Mouse (Mus musculus) ovary, adult 18-20 months (tissue): ENCODE data around the gene Itk.

Source experiments
- DNase-seq: peaks from one replicate; pipeline ENCODE4 v3.0.0; 2022; ENCODE audit warnings: low spot score, mixed read lengths

Itk gene

GRCm38 (mm10) chr11:46360991-46361665 lies 28.2 kb downstream of the Itk start:
- no peak for DNase-seq

- DNase-seq: no peak
Observed at GRCm38 (mm10) chr11:46358369-46358768, 30.9 kb downstream of the Itk start.

GRCm38 (mm10) chr11:46349681-46350410 lies 39.5 kb downstream of the Itk start:
- DNase-seq: no peak

GRCm38 (mm10) chr11:46348416-46348815 lies 40.9 kb downstream of the Itk start:
- DNase-seq: no peak

GRCm38 (mm10) chr11:46347756-46348155 lies 41.6 kb downstream of the Itk start:
- DNase-seq: no peak

- no peak for DNase-seq
Observed at GRCm38 (mm10) chr11:46343886-46344546, 45.3 kb downstream of the Itk start.

- no peak for DNase-seq
Observed at GRCm38 (mm10) chr11:46341960-46342359, 47.4 kb downstream of the Itk start.

- no peak for DNase-seq
Observed at GRCm38 (mm10) chr11:46336020-46336419, 53.3 kb downstream of the Itk start.

- DNase-seq: no peak
Observed at GRCm38 (mm10) chr11:46332217-46332616, 57.1 kb downstream of the Itk start.

- DNase-seq: no peak
Observed at GRCm38 (mm10) chr11:46326271-46327015, 62.9 kb downstream of the Itk start.

- no peak for DNase-seq
Observed at GRCm38 (mm10) chr11:46321559-46321958, 67.8 kb downstream of the Itk start.

- no peak for DNase-seq
Observed at GRCm38 (mm10) chr11:46314534-46314933, 74.8 kb downstream of the Itk start.

- no peak for DNase-seq
Observed at GRCm38 (mm10) chr11:46313851-46314250, 75.5 kb downstream of the Itk start.

- no peak for DNase-seq
Observed at GRCm38 (mm10) chr11:46312523-46313035, 76.7 kb downstream of the Itk start, which contains the start of gene Cyfip2. Cyfip2 (minus strand) TSS chr11:46312859.

- DNase-seq: no peak
Observed at GRCm38 (mm10) chr11:46311703-46312522, 77.4 kb downstream of the Itk start.

GRCm38 (mm10) chr11:46311181-46311702 lies 78.1 kb downstream of the Itk start:
- no peak for DNase-seq

GRCm38 (mm10) chr11:46310647-46311063 lies 78.7 kb downstream of the Itk start:
- DNase-seq: no peak

GRCm38 (mm10) chr11:46309808-46310555 lies 79.3 kb downstream of the Itk start:
- DNase-seq: no peak

- DNase-seq: no peak
Observed at GRCm38 (mm10) chr11:46309111-46309741, 80.1 kb downstream of the Itk start.
